Mouse (Mus musculus) midbrain, embryonic 11.5 days (tissue): ENCODE measurements around the gene Prdx1. TPM values are rescaled to one million over a fixed set of nuclear protein-coding genes. Genes with fewer than 3 reads are reported as not detected.
A peak's percentile ranks its signal among the peaks of the same experiment; 100 is the strongest.
"Not testable (repeated sequence)": the region's sequence is repeated elsewhere in the genome, so short reads cannot be mapped to it uniquely, and the experiment has no call there.

Experiments
- ATAC-seq: fragments of 200-750 bp; cut with Nextera tagmentation; 2 replicates; pipeline ENCODE4 v1.8.0; 2017; ENCODE audit warnings: moderate TSS enrichment, moderate library complexity; ENCODE audit not compliant: low FRiP score
- DNase-seq: peaks from one replicate; pipeline ENCODE4 v3.0.0; 2015; ENCODE audit warnings: low spot score; ENCODE audit errors: missing footprints
- H3K27ac ChIP-seq: fragments of 300-500 bp; sonication (generic); 2 replicates; pipeline ENCODE4 v1.5.1; 2014; ENCODE audit warnings: low read depth, low read length
- H3K27me3 ChIP-seq: fragments of 300-500 bp; sonication (generic); 2 replicates; pipeline ENCODE4 v1.6.1; 2014; ENCODE audit warnings: mild to moderate bottlenecking, low read length, moderate library complexity, mixed read lengths; ENCODE audit not compliant: control insufficient read depth, insufficient read depth
- H3K36me3 ChIP-seq: fragments of 300-500 bp; sonication (generic); 2 replicates; pipeline ENCODE4 v1.6.1; 2014; ENCODE audit warnings: mild to moderate bottlenecking, low read length, moderate library complexity, mixed read lengths; ENCODE audit not compliant: control insufficient read depth, insufficient read depth
- H3K4me1 ChIP-seq: fragments of 300-500 bp; sonication (generic); 2 replicates; pipeline ENCODE4 v1.6.1; 2014; ENCODE audit warnings: low read length; ENCODE audit not compliant: control insufficient read depth, insufficient read depth
- H3K4me2 ChIP-seq: fragments of 300-500 bp; sonication (generic); 2 replicates; pipeline ENCODE4 v1.6.1; 2014; ENCODE audit warnings: mild to moderate bottlenecking, moderate library complexity
- H3K4me3 ChIP-seq: fragments of 300-500 bp; sonication (generic); 2 replicates; pipeline ENCODE4 v1.5.1; 2014; ENCODE audit warnings: low read depth, low read length
- H3K9ac ChIP-seq: fragments of 300-500 bp; sonication (generic); 2 replicates; pipeline ENCODE4 v1.6.1; 2014; ENCODE audit warnings: low read length
- H3K9me3 ChIP-seq: fragments of 300-500 bp; sonication (generic); 2 replicates; pipeline ENCODE4 v1.6.1; 2016; ENCODE audit warnings: low read length; ENCODE audit not compliant: control insufficient read depth
- WGBS: fragments of 180-500 bp; shearing (Covaris S2); extraction: QIAGEN DNeasy Blood & Tissue Kit; methylation state at CpG from one replicate; pipeline ENCODE4 v1.1.7; 2014; 5-methylcytosine and 5-hydroxymethylcytosine counted together
- polyA plus RNA-seq: library from polyadenylated mRNA; unstranded; fragments of >200 nt; fragmentation: Nextera tagmentation; extraction: Ambion mirVana; gene quantifications from 2 replicates; pipeline ENCODE4 v1.2.1, GENCODE M21; 2014

The Prdx1 gene
- polyA plus RNA-seq, 1 experiment from 2014 or later = 1,053 TPM

DNA sequence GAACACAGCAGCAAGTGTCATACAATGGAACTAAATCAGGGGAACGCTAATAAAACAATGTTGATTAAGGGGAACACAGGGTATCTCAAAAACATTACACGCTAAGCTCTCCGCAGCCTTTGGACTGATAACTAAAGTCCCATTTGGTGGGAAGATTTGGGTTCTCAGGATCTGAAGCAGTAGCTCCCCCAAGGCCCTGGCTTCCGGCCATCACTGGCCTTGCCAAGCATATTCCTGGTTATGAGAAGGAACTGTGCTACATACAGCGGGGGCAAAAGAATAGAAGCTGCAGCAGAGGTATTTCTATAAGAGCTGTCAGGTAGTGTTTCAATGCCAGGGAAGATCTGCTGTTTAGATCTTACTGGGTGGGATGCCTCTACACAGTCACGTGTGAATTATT, 32.1 kb upstream of the Prdx1 start:
- Histone ChIP-seq H3K27me3 (no peaks in the 10 kb centered on the region), H3K4me2 (no peak overlapping the region), H3K4me1 (peaks cover 9% of the 10 kb centered on the region), H3K9ac (no peak overlapping the region), H3K9me3 (no peaks in the 10 kb centered on the region), H3K27ac (no peak overlapping the region), H3K4me3 (no peak overlapping the region), H3K36me3 (peaks cover 5% of the 10 kb centered on the region; the same call in 1 of the 2 replicates)
- DNase-seq = no peak
- 87% methylated on average over 6 of the region's 6 CpGs for WGBS
- no peak for ATAC-seq

DNA sequence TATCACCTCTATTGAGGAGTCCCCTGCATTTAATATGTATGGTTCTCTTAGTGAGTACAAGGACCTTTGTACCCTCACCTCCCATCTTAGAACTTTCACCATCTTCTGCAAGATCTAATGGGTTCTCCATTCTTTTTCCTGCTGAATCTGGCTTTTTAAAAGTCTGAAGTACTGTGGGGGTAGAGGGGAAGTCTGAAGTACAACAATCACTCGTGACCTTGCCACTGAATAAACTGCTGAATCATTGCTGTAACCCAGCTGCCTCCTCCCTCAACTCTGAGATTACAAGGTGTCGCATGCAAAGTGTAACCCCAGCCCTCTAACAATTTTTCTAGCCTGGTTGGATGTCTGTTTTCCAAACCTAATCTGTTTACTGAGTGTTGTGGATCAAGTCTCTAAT, 30.2 kb upstream of the Prdx1 start:
- DNase-seq (peak; percentile 45), ATAC-seq (no peak)
- no peaks in the 10 kb centered on the region for H3K9me3 ChIP-seq
- H3K4me2 ChIP-seq = no peak overlapping the region
- H3K4me1 ChIP-seq = peaks cover 3% of the 10 kb centered on the region
- no peak overlapping the region for H3K9ac ChIP-seq
- no peak overlapping the region for H3K4me3 ChIP-seq
- H3K27me3 ChIP-seq = no peaks in the 10 kb centered on the region
- no peak overlapping the region for H3K27ac ChIP-seq
- no peaks in the 10 kb centered on the region for H3K36me3 ChIP-seq
- WGBS = 71% methylated on average over 2 of the region's 2 CpGs

DNA sequence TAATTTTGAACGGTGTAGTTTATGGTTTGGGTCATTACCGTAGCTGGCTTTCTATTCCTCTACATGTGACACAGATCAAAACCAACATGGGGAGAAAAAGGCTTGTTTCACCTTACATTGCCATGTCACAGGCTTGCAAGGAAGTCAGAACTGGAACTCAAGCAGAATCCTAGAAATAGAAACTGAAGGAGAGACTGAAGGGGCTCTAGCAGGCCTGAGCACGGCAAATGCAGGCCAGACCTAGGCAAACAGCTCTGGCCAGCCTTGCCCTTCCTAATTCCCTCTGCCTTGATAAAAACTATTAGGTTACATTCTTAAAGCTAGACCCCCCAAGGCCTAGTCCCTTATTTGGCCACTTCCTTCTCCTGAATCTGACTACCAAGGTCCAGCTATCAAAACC, 29.7 kb upstream of the Prdx1 start:
- no peaks in the 10 kb centered on the region for H3K36me3 ChIP-seq
- no peak overlapping the region for H3K9ac ChIP-seq
- no peak overlapping the region for H3K27ac ChIP-seq
- 72% methylated on average over 3 of the region's 3 CpGs for WGBS
- DNase-seq (peak; percentile 53), ATAC-seq (no peak)
- H3K4me2 ChIP-seq = no peak overlapping the region
- H3K9me3 ChIP-seq = no peaks in the 10 kb centered on the region
- no peaks in the 10 kb centered on the region for H3K27me3 ChIP-seq
- no peak overlapping the region for H3K4me3 ChIP-seq
- no peaks in the 10 kb centered on the region for H3K4me1 ChIP-seq

DNA sequence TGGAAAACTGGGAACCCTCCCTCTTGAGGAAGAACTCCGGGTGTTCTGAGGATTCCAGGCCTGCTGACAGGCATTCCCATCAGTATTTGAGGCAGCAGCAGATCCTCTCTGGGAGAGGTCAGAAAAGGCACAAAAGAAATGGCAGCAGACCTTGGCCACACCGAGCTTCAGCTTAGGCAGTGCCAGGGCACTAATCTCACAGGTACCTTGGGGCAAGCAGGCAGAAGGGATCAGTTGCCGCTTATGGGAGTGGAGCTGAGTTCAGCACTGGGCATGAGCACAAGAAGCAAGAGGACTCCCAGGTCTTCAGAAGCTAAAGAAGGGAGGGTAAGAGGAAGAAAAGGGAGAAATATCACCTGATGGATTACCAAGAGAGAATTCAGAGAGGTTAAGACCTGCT, 27.4 kb upstream of the Prdx1 start:
- Histone ChIP-seq H3K9me3 (no peaks in the 10 kb centered on the region), H3K4me1 (no peaks in the 10 kb centered on the region), H3K4me2 (no peak overlapping the region), H3K27ac (no peak overlapping the region), H3K4me3 (no peak overlapping the region), H3K9ac (no peak overlapping the region), H3K36me3 (no peaks in the 10 kb centered on the region), H3K27me3 (no peaks in the 10 kb centered on the region)
- ATAC-seq (no peak), DNase-seq (peak; percentile 67)
- 55% methylated on average over 3 of the region's 3 CpGs for WGBS

DNA sequence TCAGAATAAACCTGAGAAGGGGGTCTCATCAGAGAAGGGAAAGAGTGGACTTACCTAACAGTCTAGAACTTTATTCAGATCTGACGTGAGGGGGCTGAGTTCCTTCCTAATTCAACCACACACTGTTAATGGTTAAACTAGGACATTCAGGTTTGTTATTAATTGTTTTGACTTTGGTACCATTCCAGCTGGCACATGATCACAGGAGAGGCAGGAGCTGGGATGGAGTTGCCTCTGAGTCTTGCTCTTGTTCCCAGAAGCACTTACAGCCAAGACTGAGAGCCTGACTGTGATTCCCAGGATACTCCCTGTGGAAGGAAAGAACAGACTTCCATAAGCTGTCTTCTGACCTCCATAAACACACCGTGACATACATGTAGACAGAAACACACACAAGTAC, 25.9 kb upstream of the Prdx1 start:
- DNase-seq (no peak), ATAC-seq (no peak)
- H3K36me3 ChIP-seq = no peaks in the 10 kb centered on the region
- H3K27me3 ChIP-seq = no peaks in the 10 kb centered on the region
- no peak overlapping the region for H3K4me2 ChIP-seq
- H3K27ac ChIP-seq = no peak overlapping the region
- H3K4me3 ChIP-seq = no peak overlapping the region
- no peaks in the 10 kb centered on the region for H3K9me3 ChIP-seq
- no peak overlapping the region for H3K9ac ChIP-seq
- no peaks in the 10 kb centered on the region for H3K4me1 ChIP-seq
- WGBS = 93% methylated on average over 2 of the region's 2 CpGs

DNA sequence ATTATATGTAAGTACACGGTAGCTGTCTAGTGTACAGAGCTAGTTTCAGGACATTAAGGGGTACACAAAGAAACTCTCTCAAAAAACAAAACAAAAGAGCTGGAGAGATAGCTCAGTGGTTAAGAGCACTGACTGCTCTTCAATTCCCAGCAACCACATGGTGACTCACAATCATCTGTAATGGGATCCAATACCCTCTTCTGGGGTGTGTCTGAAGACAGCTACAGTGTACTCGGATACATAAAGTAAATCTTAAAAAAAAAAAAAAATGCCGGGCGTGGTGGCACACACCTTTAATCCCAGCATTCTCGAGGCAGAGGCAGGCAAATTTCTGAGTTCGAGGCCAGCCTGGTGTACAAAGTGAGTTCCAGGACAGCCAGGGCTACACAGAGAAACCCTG, 25.4 kb upstream of the Prdx1 start:
- not testable (repeated sequence) for H3K27ac ChIP-seq, H3K4me1 ChIP-seq, H3K9me3 ChIP-seq, DNase-seq, H3K9ac ChIP-seq, H3K4me3 ChIP-seq, ATAC-seq, H3K4me2 ChIP-seq, H3K36me3 ChIP-seq, H3K27me3 ChIP-seq
- WGBS = 87% methylated on average over 6 of the region's 6 CpGs

DNA sequence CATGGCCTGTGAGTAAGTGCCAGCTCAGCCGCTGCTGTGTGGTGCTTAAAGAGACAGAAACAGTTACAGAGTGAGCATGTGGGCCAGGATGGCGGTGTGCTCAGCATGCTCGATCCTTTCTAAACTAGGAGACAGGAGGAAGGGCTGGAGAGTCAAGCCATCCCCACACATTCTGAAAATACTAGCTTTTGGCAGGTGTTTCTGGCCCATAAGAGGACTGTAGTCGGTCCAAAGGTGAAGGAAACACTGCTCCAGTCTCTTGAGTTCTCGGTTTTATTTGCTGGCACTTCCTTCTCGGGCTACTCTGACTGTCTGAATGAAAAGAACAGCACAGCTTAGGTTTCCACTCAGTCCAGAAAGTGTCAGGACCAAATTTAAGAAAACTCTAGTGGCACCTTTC, 24.5 kb upstream of the Prdx1 start:
- WGBS = 75% methylated on average over 6 of the region's 6 CpGs
- H3K4me3 ChIP-seq = no peak overlapping the region
- no peaks in the 10 kb centered on the region for H3K27me3 ChIP-seq
- no peak for ATAC-seq
- H3K27ac ChIP-seq = no peak overlapping the region
- no peaks in the 10 kb centered on the region for H3K4me1 ChIP-seq
- no peaks in the 10 kb centered on the region for H3K36me3 ChIP-seq
- no peaks in the 10 kb centered on the region for H3K9me3 ChIP-seq
- no peak for DNase-seq
- no peak overlapping the region for H3K9ac ChIP-seq
- no peak overlapping the region for H3K4me2 ChIP-seq

DNA sequence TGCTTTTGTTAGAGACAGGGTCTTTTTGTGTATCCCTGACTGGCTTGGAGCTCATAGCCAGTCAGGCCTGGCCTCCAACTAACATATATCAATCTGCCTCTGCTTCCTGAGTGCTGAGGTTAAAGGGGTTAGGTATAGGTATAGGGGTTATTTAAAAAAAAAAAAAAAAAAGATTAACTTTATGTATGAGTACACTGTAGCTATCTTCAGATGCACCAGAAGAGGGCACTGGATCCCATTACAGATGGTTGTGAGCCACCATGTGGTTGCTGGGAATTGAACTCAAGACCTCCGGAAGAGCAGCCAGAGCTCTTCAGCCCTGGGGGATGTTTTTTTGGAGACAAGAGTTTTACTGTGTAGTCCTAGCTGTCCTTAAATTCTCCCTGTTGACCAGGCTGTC, 23.3 kb upstream of the Prdx1 start:
- no peak overlapping the region for H3K27ac ChIP-seq
- 92% methylated on average over 1 of the region's 1 CpGs for WGBS
- DNase-seq (no peak), ATAC-seq (no peak)
- no peak overlapping the region for H3K9ac ChIP-seq
- no peaks in the 10 kb centered on the region for H3K27me3 ChIP-seq
- H3K4me3 ChIP-seq = no peak overlapping the region
- H3K4me2 ChIP-seq = no peak overlapping the region
- H3K9me3 ChIP-seq = no peaks in the 10 kb centered on the region
- no peaks in the 10 kb centered on the region for H3K4me1 ChIP-seq
- H3K36me3 ChIP-seq = no peaks in the 10 kb centered on the region

DNA sequence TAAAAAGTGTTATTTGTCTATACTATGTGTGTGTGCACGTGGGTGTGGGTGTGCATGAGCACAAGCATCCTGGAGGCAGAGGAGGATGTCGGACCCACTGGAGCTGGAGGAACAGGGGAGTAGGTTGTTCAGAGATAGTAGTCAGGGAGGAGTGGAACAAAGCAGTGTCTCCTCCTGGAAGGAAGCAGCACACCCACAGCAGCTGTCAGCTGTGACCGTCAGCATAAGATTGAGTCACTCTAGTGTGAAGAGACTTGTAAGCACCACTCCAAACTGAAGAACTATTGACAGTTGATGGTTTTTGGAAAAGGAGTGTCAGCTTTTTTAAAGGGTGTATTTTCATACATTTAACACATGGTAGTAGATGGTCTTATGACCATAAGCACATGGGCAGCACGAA, 18.7 kb upstream of the Prdx1 start:
- H3K4me1 ChIP-seq = no peaks in the 10 kb centered on the region
- no peaks in the 10 kb centered on the region for H3K36me3 ChIP-seq
- no peaks in the 10 kb centered on the region for H3K9me3 ChIP-seq
- no peak overlapping the region for H3K9ac ChIP-seq
- ATAC-seq (no peak), DNase-seq (no peak)
- WGBS = 71% methylated on average over 4 of the region's 4 CpGs
- no peaks in the 10 kb centered on the region for H3K27me3 ChIP-seq
- no peak overlapping the region for H3K4me2 ChIP-seq
- H3K27ac ChIP-seq = no peak overlapping the region
- no peak overlapping the region for H3K4me3 ChIP-seq

DNA sequence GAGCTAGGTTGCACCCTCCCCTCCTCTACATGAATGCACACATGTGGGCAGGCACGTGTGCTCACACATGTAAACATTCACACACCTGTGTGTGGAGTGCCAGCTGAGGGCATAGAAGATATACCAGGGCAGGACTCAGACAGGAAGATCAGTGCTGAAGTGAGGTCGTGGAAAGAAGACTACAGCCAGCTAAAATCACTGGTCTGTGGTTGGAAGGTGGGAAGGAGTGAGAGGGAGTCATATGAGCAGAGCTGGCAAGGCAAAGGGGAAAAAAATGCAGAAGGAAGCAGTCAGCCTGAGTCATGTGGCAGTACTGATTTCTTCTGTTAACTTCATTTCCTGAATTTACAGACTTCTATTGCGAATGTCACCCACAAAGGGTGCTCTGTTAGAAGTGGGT, 17.2 kb upstream of the Prdx1 start:
- Histone ChIP-seq H3K9ac (no peak overlapping the region), H3K9me3 (no peaks in the 10 kb centered on the region), H3K27me3 (no peaks in the 10 kb centered on the region), H3K4me2 (no peak overlapping the region), H3K36me3 (no peaks in the 10 kb centered on the region), H3K4me3 (no peak overlapping the region), H3K27ac (no peak overlapping the region), H3K4me1 (no peaks in the 10 kb centered on the region)
- ATAC-seq (no peak), DNase-seq (no peak)
- 78% methylated on average over 3 of the region's 3 CpGs for whole genome bisulfite sequencing
